Mouse (Mus musculus) brain, embryonic 14.5 days (tissue): ENCODE data around the gene Hoxd11.

ENCODE experiments used
- CTCF ChIP-seq: fragments of 200-500 bp; IDR thresholded peaks from 2 replicates; pipeline ENCODE4 v1.5.1; 2012; ENCODE audit warnings: inconsistent platforms, mild to moderate bottlenecking, moderate library complexity, borderline replicate concordance; ENCODE audit not compliant: insufficient read depth, insufficient read length; ENCODE audit errors: extremely low read depth
- POLR2A ChIP-seq: fragments of 200-500 bp; IDR thresholded peaks from 2 replicates; pipeline ENCODE4 v1.6.1; 2012; ENCODE audit warnings: mild to moderate bottlenecking, inconsistent platforms, borderline replicate concordance; ENCODE audit not compliant: poor library complexity, insufficient read depth, insufficient read length, severe bottlenecking; ENCODE audit errors: extremely low read depth

- TF ChIP-seq CTCF: no peak
- no peak for TF ChIP-seq POLR2A
Observed at GRCm38 (mm10) chr2:74733317-74733661, 53.9 kb downstream of the Hoxd11 start.
